Mouse (Mus musculus) myocyte (in vitro differentiated cells): ENCODE data around the gene Fcho2. TPM values are rescaled to one million over a fixed set of nuclear protein-coding genes. Genes with fewer than 3 reads are reported as not detected.

ENCODE experiments used
- H3K27me3 ChIP-seq: one replicate; pipeline ENCODE4 v1.6.1; 2011; ENCODE audit not compliant: control insufficient read depth, insufficient read depth, insufficient read length
- H3K36me3 ChIP-seq: one replicate; pipeline ENCODE4 v1.6.1; 2011; ENCODE audit not compliant: control insufficient read depth, insufficient read depth
- H3K4me2 ChIP-seq: one replicate; pipeline ENCODE4 v1.6.1; 2011; ENCODE audit warnings: low read depth, control low read depth
- H3K4me3 ChIP-seq: one replicate; pipeline ENCODE4 v1.5.1; 2011; ENCODE audit warnings: mild to moderate bottlenecking, control low read depth, moderate library complexity
- H3K79me2 ChIP-seq: one replicate; pipeline ENCODE4 v1.6.1; 2011; ENCODE audit not compliant: control insufficient read depth, insufficient read depth
- H3ac ChIP-seq: one replicate; pipeline ENCODE4 v1.6.1; 2011; ENCODE audit not compliant: control insufficient read depth, insufficient read length
- CEBPB ChIP-seq: IDR thresholded peaks from 2 replicates; pipeline ENCODE4 v1.6.1; 2011; ENCODE audit warnings: mild to moderate bottlenecking, moderate library complexity; ENCODE audit not compliant: poor library complexity, insufficient read depth, severe bottlenecking
- E2F4 ChIP-seq: IDR thresholded peaks from one replicate; pipeline ENCODE4 v1.6.1; 2011; ENCODE audit warnings: mild to moderate bottlenecking, control low read depth, moderate library complexity; ENCODE audit not compliant: insufficient read depth
- MAX ChIP-seq: IDR thresholded peaks from one replicate; pipeline ENCODE4 v1.6.1; 2011; ENCODE audit warnings: low read depth, mild to moderate bottlenecking, control low read depth
- MYOD1 ChIP-seq, 3 experiments: IDR thresholded peaks; one replicate each; pipeline ENCODE4 v1.6.1; 2011; ENCODE audit warnings: control low read depth in 2 of 3, low read depth in 2 of 3, mild to moderate bottlenecking in 2 of 3, moderate library complexity in 1 of 3; ENCODE audit not compliant: insufficient read length in 2 of 3, control insufficient read depth in 1 of 3
- MYOG ChIP-seq, 3 experiments: IDR thresholded peaks; one replicate each; pipeline ENCODE4 v1.6.1; 2011; ENCODE audit warnings: control low read depth in 2 of 3, low read depth in 2 of 3, mild to moderate bottlenecking in 2 of 3; ENCODE audit not compliant: insufficient read length in 2 of 3, control insufficient read depth in 1 of 3, insufficient read depth in 1 of 3
- POLR2A ChIP-seq: IDR thresholded peaks from one replicate; pipeline ENCODE4 v1.6.1; 2011; ENCODE audit warnings: low read depth, mild to moderate bottlenecking, control low read depth, moderate library complexity; ENCODE audit not compliant: insufficient read length
- POLR2AphosphoS2 ChIP-seq: IDR thresholded peaks from one replicate; pipeline ENCODE4 v1.6.1; 2011; ENCODE audit warnings: low read depth, control low read depth; ENCODE audit not compliant: insufficient read length
- REST ChIP-seq: IDR thresholded peaks from one replicate; pipeline ENCODE4 v1.6.1; 2011; ENCODE audit warnings: mild to moderate bottlenecking, control low read depth, moderate library complexity; ENCODE audit not compliant: insufficient read depth, insufficient read length
- SRF ChIP-seq: IDR thresholded peaks from one replicate; pipeline ENCODE4 v1.6.1; 2011; ENCODE audit warnings: low read depth; ENCODE audit not compliant: control insufficient read depth, insufficient read length
- TCF12 ChIP-seq: IDR thresholded peaks from one replicate; pipeline ENCODE4 v1.6.1; 2011; ENCODE audit warnings: mild to moderate bottlenecking, control low read depth; ENCODE audit not compliant: poor library complexity, insufficient read depth, severe bottlenecking
- TCF3 ChIP-seq: IDR thresholded peaks from one replicate; pipeline ENCODE4 v1.6.1; 2011; ENCODE audit warnings: low read depth, control low read depth; ENCODE audit not compliant: insufficient read length
- USF1 ChIP-seq: IDR thresholded peaks from one replicate; pipeline ENCODE4 v1.6.1; 2011; ENCODE audit warnings: low read depth, mild to moderate bottlenecking, control low read depth, moderate library complexity
- polyA plus RNA-seq: library from polyadenylated mRNA; unstranded; fragments of >200 nt; fragmentation: generic; extraction: Trizol; gene quantifications from one replicate; pipeline ENCODE4 v1.2.1, GENCODE M21; 2012; ENCODE audit warnings: missing spikeins

Fcho2 gene
- polyA plus RNA-seq, 1 experiment = 3.9 TPM

DNA sequence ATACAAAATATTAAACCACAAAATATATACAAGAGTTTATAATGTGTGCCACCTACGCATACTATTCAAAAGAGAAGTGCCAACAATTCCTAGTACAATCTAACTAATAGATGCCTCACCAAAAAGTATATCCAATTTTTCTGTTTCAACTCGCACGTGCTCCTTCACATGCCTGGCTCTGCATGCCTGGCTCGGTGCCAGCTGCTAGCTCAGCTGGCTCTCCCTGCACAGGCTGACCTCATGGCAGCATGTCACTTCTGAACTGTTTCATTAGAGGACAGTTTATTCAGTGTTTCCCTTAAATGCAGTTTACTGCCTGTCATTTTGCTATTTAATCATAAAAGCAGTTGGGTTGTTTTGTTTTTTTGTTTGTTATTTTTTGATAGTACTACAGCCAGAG, 46.9 kb downstream of the Fcho2 start:
- Histone ChIP-seq H3K4me3 (no peak overlapping the region), H3ac (no peak overlapping the region), H3K36me3 (peaks cover 10% of the 10 kb centered on the region), H3K79me2 (no peaks in the 10 kb centered on the region), H3K27me3 (no peaks in the 10 kb centered on the region), H3K4me2 (no peak overlapping the region)
- no peak for TF ChIP-seq POLR2A
- TF ChIP-seq USF1 = no peak
- TF ChIP-seq MYOG (IDR thresholded peaks at IDR 0.05; ENCODE audit: control insufficient read depth in 1 of 3, insufficient read depth in 1 of 3, insufficient read length in 2 of 3, low read depth in 2 of 3) = no peak
- TF ChIP-seq SRF = no peak
- TF ChIP-seq MYOD1 (IDR thresholded peaks at IDR 0.05; ENCODE audit: control insufficient read depth in 1 of 3, insufficient read length in 2 of 3, low read depth in 2 of 3) = no peak
- TF ChIP-seq POLR2AphosphoS2 = no peak
- no peak for TF ChIP-seq E2F4
- no peak for TF ChIP-seq CEBPB
- no peak for TF ChIP-seq MAX
- no peak for TF ChIP-seq TCF12
- TF ChIP-seq REST = no peak
- TF ChIP-seq TCF3 = no peak

DNA sequence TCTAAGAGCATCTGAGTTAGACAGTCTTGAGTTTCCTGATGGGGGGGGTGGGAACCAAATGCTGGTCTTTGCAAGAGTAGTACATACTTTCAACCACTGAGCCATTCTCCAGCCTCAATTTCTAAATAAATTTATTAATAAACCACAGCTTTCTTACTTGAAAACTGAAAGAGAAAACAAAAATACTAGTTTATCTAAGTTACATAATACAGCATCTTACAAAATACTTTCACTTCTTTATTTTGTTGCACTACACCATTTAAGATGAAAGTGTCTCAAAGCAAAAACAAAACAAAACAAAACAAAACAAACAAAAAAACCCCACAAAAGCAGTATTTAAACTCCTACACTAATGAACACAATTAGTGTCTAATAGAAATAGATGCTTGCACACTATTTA, 53.5 kb downstream of the Fcho2 start:
- Histone ChIP-seq H3ac (no peak overlapping the region), H3K36me3 (peaks cover 21% of the 10 kb centered on the region), H3K4me2 (no peak overlapping the region), H3K27me3 (no peaks in the 10 kb centered on the region), H3K79me2 (no peaks in the 10 kb centered on the region), H3K4me3 (no peak overlapping the region)
- TF ChIP-seq USF1 (no peak), POLR2AphosphoS2 (no peak), CEBPB (no peak), MYOD1 (IDR thresholded peaks at IDR 0.05; ENCODE audit: control insufficient read depth in 1 of 3, insufficient read length in 2 of 3, low read depth in 2 of 3) (no peak), MYOG (IDR thresholded peaks at IDR 0.05; ENCODE audit: control insufficient read depth in 1 of 3, insufficient read depth in 1 of 3, insufficient read length in 2 of 3, low read depth in 2 of 3) (no peak), SRF (no peak)

DNA sequence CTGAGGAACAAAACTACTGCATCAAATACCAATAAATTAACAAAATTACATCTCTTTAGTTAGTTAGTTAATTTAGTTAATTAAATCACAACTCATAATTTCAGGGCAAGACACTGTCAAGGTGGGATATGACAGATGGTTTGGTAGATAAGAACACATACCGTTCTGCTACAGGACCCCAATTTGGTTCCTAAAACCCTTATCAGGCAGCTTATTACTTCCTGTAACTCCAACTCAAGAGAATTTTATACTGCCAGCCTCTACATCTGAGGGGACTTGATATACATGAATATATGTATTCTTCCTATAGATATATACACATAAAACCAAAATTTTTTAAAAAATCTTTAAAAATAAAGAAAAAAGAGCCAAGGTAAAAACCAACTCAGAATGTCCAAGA, 59.4 kb downstream of the Fcho2 start:
- H3K27me3 ChIP-seq = no peaks in the 10 kb centered on the region
- no peak overlapping the region for H3ac ChIP-seq
- H3K4me2 ChIP-seq = no peak overlapping the region
- H3K4me3 ChIP-seq = no peak overlapping the region
- TF ChIP-seq REST = no peak
- TF ChIP-seq MYOD1 (IDR thresholded peaks at IDR 0.05; ENCODE audit: control insufficient read depth in 1 of 3, insufficient read length in 2 of 3, low read depth in 2 of 3) = no peak
- TF ChIP-seq USF1 = no peak
- no peak for TF ChIP-seq POLR2AphosphoS2
- no peak for TF ChIP-seq TCF12
- TF ChIP-seq TCF3 = no peak
- no peak for TF ChIP-seq E2F4
- no peak for TF ChIP-seq SRF
- TF ChIP-seq POLR2A = no peak
- TF ChIP-seq MAX = no peak
- peaks cover 14% of the 10 kb centered on the region for H3K36me3 ChIP-seq
- H3K79me2 ChIP-seq = no peaks in the 10 kb centered on the region

DNA sequence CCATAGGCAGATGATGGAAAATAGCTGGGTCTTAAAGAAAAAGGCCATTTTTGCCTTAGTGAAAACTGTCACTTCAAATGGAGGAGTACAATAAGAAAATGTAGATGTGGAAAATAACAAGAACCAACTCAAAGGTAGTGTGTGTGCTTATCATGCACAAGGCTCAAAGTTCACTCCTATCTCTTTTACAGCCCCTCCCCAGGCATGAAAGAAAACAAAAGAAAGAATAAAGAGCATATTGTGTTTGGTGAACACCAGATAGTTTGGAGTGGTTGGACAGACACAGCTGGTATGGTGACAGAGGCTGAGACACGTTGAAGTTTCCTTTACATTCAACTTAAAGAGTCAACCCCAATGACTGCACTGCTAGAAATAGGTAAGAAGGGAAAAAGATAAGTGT, 70.6 kb downstream of the Fcho2 start:
- H3K4me2 ChIP-seq = no peak overlapping the region
- H3K36me3 ChIP-seq = peaks cover 47% of the 10 kb centered on the region
- no peaks in the 10 kb centered on the region for H3K27me3 ChIP-seq
- H3K4me3 ChIP-seq = no peak overlapping the region
- H3K79me2 ChIP-seq = no peaks in the 10 kb centered on the region
- no peak overlapping the region for H3ac ChIP-seq
- TF ChIP-seq REST (no peak), E2F4 (no peak), MAX (no peak), CEBPB (no peak), POLR2A (no peak), TCF3 (no peak), USF1 (no peak), SRF (no peak)

DNA sequence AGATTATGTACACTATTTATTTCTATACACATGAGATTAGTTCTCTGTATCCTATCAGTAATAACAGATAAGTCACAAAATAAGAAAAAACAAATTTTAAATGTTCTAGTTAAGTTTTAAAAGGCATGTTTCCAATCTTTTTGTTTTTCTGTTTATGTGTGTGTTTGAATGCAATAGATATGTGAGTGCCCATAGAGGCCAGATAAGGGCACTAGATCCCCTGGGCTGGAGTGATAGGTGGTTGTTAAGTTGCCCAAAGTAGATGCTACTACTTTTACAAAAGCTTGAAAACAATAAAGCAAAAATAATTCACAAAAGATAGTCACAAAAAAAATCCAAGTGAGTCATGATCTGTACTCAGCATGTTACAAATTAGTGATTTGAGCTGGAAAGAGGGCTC, 71.4 kb downstream of the Fcho2 start:
- no peak overlapping the region for H3K4me3 ChIP-seq
- H3K79me2 ChIP-seq = no peaks in the 10 kb centered on the region
- H3K27me3 ChIP-seq = no peaks in the 10 kb centered on the region
- H3K36me3 ChIP-seq = peaks cover 41% of the 10 kb centered on the region
- no peak for TF ChIP-seq USF1
- no peak overlapping the region for H3ac ChIP-seq
- H3K4me2 ChIP-seq = no peak overlapping the region

DNA sequence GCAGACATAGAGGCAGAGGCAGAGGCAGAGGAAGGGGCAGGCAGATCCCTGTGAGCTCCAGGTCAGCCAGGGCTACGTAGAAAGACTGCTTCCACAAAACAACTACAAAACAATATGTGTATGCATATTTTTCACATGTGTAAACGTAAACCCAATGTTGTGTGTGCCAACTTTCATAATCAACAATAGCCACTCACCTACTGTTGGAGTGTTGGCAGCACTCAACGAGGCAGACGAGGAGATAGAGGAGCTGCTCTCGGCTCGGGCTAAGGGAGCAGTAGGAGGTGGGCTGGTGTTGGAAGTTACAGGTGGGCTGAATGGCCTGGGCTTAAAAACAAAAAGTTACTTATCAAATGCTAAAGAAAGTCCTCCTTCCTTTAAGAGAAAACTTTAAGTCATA, 72.0 kb downstream of the Fcho2 start:
- Histone ChIP-seq H3K4me2 (no peak overlapping the region), H3K4me3 (no peak overlapping the region), H3K79me2 (no peaks in the 10 kb centered on the region), H3K36me3 (peaks cover 37% of the 10 kb centered on the region), H3K27me3 (no peaks in the 10 kb centered on the region), H3ac (no peak overlapping the region)
- TF ChIP-seq MYOG (IDR thresholded peaks at IDR 0.05; ENCODE audit: control insufficient read depth in 1 of 3, insufficient read depth in 1 of 3, insufficient read length in 2 of 3, low read depth in 2 of 3) = no peak
